Mouse (Mus musculus): ENCODE measurements around the gene Shisal2a. TPM values are rescaled to one million over a fixed set of nuclear protein-coding genes. Genes with fewer than 3 reads are reported as not detected.
A peak's percentile ranks its signal among the peaks of the same experiment; 100 is the strongest.

Gene Shisal2a
- total RNA-seq, 2 experiments from 2014 or later, result not detected

DNA sequence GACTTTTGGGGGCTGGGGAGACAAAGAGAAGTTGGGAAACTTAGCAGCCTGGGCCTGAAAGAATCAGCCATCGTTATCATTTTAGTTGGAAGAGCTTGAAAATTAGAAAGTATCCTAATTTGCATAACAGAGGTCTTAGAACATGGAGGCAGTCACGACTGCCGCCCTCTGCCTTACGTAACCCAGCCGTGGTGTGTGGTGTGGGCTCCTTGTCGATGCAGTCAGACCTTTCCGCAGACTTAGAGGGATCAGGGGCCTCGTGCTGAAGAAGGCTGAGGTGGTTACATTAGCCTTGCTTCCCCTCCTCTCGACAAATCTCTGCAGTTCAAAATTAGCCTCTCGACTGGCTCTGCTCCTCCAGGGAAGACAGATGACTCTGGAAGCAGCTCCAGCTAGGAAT is 44.3 kb downstream of the Shisal2a start:
- ATAC-seq (ENCODE audit: poor library complexity, severe bottlenecking), result no peak

DNA sequence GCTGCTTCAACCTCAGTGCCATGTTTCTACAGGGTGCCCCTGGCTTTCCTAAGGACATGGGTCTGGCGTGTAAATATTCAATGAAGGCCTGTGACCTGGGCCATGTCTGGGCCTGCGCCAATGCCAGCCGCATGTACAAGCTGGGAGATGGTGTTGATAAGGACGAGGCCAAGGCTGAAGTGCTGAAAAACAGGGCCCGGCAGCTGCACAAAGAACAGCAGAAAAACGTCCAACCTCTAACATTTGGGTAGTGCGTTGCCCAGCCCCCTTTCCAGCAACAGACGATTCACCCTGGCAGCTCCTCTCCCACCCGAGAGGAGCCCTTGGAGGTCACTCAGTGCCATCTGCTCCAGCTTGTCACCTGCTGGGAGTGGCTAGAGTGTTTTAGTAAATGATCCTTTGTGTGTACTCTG is 44.8 kb downstream of the Shisal2a start:
- no peak for ATAC-seq (ENCODE audit: poor library complexity, severe bottlenecking)

DNA sequence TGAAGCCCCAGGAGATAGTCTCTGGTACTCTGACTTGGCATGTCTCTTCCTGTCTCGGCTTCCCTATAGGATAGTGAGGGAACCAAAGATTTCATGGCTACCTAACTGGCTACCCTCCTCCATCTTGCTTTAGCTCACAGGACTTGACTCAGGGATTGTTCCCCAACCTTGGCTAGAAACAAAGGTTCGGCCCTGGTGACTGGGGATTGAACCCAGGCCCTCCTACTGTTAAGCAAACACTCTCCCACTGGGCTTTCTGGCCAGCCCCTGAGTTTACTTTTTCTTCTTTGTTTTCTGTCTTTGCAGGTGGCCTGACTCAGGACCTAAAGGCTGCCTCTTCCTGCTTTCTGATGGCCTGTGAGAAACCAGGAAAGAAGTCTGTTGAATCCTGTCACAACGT is 45.3 kb downstream of the Shisal2a start:
- ATAC-seq (ENCODE audit: poor library complexity, severe bottlenecking), result no peak

DNA sequence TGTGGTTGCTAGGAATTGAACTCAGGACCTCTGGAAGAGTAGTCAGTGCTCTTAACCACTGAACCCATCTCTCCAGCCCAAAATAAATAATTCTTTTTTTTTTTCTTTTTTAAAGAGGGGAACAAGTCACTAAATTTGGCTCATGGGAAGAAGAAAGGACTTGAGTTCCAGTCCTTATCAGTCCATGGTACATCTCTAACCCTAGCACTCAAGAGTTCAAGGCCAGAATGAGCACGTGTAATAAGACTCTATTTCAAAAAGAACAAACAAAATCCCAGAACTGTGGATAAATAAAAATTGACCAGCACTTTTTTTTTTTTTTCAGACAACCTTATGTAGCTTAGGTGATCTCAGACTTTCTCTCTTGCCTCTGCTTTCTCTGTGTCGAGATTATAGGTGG is 46.4 kb downstream of the Shisal2a start:
- ATAC-seq (ENCODE audit: poor library complexity, severe bottlenecking), result no peak

DNA sequence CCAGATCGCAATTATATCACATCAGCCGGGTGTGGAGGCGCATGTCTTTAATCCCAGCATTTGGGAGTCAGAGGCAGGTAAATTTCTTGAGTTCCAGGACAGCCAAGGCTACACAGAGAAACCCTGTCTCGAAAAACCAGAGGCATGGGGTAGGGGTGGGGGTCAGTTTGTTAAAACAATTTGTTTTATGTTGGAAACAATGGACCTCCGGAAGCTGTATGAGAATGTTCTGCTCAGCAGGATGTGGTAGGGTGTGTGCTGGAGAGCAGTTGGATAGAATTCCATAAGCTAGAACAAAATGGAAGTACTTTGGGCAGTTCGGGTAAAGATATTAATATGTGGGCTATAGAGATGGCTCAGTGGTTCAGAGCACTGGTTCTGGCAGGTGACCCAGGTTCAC is 47.7 kb downstream of the Shisal2a start:
- ATAC-seq (ENCODE audit: poor library complexity, severe bottlenecking), result no peak

DNA sequence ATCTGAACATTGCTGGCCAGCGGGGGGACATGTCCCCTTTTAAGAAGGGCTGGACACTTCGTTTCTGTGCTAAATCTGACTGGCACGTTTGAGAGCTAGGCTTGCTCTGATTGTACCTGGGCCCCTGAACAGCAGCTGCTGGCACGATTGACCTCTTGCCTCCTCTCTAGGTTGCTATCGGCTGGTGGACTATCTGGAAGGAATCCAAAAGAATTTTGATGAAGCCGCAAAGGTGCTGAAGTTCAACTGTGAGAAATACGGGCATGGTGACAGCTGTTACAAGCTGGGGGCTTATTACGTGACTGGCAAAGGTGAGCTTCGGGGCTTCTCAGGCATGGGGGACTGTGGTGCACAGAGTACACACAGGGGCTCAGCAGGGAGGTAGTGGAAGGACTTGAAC is 51.1 kb downstream of the Shisal2a start:
- no peak for ATAC-seq (ENCODE audit: poor library complexity, severe bottlenecking)

DNA sequence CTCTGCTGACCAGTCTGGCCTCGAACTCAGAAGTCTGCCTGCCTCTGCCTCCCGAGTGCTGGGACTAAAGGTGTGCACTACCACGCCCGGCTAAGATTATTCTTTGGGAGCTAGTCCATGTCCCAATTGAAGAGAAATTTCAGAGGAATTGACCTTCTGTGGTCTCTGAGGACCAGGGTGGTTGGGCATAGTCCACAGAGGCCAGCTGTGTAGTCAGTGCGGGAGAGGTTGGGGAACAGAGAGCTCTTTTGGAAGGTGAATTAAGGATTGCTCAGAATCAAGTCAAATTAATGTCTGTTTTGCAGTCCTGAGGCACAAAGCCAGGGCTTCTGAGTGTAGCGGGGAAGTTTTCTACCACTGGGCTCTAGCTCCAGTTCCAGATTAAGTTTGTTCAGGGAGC is 53.3 kb downstream of the Shisal2a start:
- ATAC-seq (ENCODE audit: poor library complexity, severe bottlenecking), result no peak

DNA sequence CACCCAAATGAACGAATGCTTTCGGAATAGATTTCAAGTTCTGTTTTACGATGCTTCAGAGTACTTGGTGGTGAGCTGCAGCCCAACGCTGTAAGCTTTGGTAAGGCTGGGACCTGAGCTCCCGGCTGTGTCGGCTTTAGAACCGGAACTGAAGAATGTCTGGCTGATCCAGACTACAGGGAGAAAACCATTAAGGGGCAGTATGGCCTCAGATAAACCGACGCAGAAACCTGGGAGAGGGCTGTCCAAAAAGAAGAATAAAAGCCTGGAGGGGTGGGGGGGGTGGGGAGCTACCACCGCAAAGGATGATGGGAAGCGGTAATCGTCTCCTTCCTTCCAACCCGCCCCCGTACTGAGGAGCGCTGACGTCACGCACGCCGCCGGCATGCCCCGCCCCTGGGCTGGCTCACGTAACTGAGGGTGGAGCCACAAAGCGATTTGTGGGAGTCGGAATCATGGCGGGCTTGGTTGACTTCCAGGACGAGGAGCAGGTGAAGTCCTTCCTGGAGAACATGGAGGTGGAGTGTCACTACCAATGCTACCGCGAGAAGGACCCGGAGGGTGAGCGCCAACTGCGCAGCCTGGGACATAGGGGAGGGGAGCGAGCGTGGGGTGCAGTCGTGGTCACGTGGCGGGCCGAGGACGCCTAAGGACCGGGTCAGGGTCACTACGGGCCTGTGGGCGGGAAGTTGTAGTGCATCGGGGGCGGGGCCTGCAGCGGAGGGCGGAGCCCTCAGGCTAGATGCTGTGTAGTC is 55.2 kb downstream of the Shisal2a start, which contains the start of gene Coa7:
Gene Coa7 (plus strand): TSS at position 411 of the 755 bp plus-strand sequence.
- ATAC-seq (ENCODE audit: poor library complexity, severe bottlenecking), result peak; percentile 95

DNA sequence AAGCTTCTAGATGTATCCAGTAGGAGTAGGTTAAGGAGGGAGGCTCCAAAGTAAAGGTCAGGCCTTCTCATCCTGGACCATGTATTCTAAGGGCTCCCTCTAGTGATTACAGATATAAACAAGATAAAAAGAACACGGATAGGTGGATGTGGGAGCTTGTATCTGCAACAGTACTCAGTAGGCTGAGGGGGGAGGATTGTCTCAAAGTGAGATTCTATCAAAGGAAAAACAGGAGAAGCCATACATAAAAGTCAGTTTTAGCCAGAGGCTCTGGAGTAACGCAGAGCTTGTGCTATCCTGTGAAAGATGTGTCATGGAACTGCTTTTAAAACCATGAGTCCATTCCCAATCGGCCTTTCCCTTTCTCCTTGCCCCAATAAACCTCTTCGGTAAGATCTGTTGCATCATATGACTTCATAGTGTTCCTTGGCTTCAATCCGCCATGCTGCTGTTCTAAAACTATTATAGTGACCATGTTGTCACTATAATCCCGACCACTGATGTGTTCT is 56.0 kb downstream of the Shisal2a start:
- peak; percentile 41 for ATAC-seq (ENCODE audit: poor library complexity, severe bottlenecking)

DNA sequence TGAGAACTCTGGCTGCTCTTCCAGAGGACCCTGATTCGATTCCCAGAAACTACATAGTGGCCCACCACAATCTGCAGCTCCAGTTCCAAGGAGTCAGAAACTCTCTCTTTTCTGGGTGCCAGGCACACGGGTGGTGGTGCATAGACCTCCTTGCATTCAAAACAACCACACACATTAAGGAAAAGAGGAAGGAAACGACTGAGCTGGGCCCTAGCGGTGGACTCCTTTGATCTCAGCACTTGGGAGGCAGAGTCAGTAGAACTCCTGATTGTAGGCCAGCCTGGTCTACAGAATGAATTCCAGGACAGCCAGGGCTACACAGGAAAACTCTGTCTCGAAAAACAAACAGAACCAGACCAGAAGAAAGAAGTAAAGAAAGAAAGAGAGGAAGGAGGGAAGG is 59.6 kb downstream of the Shisal2a start:
- no peak for ATAC-seq (ENCODE audit: poor library complexity, severe bottlenecking)

DNA sequence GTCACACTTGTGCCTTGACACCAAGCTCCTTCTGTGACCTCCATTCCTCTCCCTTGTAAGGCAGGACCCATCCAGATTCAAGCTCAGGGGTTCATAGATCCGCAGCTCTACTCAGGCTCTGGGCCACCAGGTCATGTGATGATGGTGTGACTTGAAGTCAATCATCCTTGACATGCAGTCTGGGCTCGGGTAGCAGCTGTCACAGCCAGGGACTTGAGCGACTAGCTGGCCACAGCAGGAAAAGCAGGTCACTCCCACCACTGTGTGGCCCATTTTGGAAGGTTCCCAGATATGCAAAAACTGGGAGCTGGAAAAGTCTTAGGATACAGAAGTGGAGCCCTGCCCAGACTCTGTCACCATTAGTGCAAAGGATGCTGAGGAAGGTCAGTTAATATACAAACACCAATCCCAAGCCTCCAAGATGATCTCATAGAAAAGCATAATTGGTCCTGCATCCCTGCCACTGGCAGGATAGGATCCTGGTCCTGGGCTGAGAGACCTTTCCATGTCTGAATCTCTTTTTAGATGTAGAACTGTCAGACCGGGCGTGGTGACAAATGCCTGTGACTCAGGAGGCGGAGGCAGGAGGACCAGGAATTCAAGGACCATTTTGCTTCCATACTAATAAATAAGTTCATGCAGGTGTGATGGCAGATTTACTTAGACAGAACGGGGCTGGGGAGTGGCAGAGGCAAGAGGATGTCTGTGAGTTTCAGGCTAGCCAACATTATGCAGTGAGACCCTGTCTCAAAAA is 62.3 kb downstream of the Shisal2a start:
- ATAC-seq (ENCODE audit: poor library complexity, severe bottlenecking), result no peak

DNA sequence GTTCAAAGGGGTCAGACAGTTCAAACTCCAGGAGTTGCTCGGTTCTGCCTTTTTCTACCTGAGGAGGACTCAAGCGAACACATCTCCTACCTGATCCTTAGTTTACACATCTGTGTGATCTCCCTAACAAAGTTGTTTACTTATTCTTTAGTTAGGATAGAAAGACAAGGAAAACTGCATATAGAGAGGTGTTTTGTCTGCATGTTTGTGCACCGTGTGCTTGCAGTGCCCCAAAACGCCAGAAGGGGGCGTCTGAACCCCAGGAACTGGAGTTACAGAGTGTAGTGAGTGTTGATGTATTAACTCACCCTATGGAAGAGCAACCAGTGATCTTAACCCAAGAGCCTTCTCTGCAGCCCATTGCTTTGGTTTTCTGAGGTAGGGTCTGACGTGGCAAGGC is 63.4 kb downstream of the Shisal2a start:
- ATAC-seq (ENCODE audit: poor library complexity, severe bottlenecking), result no peak

DNA sequence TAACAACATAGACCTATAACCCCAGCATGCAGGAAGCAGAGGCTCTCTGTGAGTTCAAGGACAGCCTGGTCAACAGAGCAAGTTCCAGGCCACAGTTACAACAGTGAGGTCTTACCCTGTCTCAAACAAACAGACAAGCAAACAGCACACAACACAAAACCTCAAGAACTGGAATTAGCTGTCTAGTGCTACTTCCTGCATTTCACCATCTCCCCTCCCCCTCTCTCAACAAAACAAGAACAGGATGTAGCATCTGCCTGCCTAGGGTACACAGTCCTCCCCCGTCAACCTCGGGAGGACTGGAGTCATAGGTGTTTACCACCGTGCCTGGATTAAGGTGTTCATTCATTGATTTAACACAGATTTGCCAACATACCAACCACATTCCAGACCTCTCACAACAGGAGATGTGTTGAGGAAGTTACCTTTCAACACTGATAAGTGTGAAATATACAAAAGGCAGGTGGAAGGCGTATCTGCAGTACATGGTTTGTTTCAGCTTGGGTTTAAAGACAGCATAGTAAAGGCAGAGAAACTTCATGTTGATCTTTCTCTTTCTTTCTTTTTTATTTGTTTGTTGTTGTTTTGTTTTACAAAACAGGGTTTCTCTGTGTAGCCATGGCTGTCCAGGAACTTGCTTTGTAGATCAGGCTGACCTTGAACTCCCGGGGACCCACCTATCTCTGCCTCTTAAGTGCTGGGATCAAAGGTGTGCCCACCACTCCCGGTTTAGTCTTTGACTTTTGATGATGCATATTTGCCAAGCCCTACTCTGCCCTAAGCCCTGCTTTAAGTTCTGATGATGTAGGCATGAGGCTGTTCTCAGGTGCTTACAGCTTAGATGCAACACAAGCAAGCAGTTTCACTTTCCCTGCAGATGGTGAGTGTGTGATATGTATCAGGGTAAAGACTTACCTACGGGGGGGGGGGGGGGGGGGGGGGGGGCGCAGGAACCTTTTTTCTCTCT is 64.2 kb downstream of the Shisal2a start:
- peak; percentile 82 for ATAC-seq (ENCODE audit: poor library complexity, severe bottlenecking)

Other genes starting within 250 kb of the Shisal2a start
- gene Scp2, start 238.4 kb downstream of the Shisal2a start, total RNA-seq (2015), result 327 TPM in 2 replicates
- 470 and 494 TPM in 2 replicates for gene Scp2, start 238.4 kb downstream of the Shisal2a start, total RNA-seq (2017)
- not detected in 2 replicates for gene Echdc2, start 217.9 kb downstream of the Shisal2a start, total RNA-seq (2015)
- 1.1 and 1.2 TPM in 2 replicates for gene Echdc2, start 217.9 kb downstream of the Shisal2a start, total RNA-seq (2017)
- not detected in 2 replicates for gene Zyg11a, start 165.3 kb downstream of the Shisal2a start, total RNA-seq (2015)
- not detected in 2 replicates for gene Zyg11a, start 165.3 kb downstream of the Shisal2a start, total RNA-seq (2017)
- 17.6 and 18.9 TPM in 2 replicates for gene Zyg11b, start 82.3 kb downstream of the Shisal2a start, total RNA-seq (2015)
- 21.6 and 25.9 TPM in 2 replicates for gene Zyg11b, start 82.3 kb downstream of the Shisal2a start, total RNA-seq (2017)
- 4.3 and 10.3 TPM in 2 replicates for gene Coa7, start 55.2 kb downstream of the Shisal2a start, total RNA-seq (2015)
- 3.8 and 14.3 TPM in 2 replicates for gene Coa7, start 55.2 kb downstream of the Shisal2a start, total RNA-seq (2017)
- 0.38 and 3.6 TPM in 2 replicates for gene Gpx7, start 23.6 kb upstream of the Shisal2a start, total RNA-seq (2015)
- gene Gpx7, start 23.6 kb upstream of the Shisal2a start, total RNA-seq (2017), result 0.11 and 1.0 TPM in 2 replicates
- 34.5 and 39.4 TPM in 2 replicates for gene Tut4, start 76.1 kb upstream of the Shisal2a start, total RNA-seq (2015)
- 18.2 and 26.0 TPM in 2 replicates for gene Tut4, start 76.1 kb upstream of the Shisal2a start, total RNA-seq (2017)
- 47.2 and 49.8 TPM in 2 replicates for gene Prpf38a, start 196.0 kb upstream of the Shisal2a start, total RNA-seq (2015)
- 78.5 and 92.3 TPM in 2 replicates for gene Prpf38a, start 196.0 kb upstream of the Shisal2a start, total RNA-seq (2017)
- gene Orc1, start 196.1 kb upstream of the Shisal2a start, total RNA-seq (2015), result 5.0 and 5.1 TPM in 2 replicates
- gene Orc1, start 196.1 kb upstream of the Shisal2a start, total RNA-seq (2017), result 4.1 and 5.6 TPM in 2 replicates
- gene Cc2d1b, start 236.6 kb upstream of the Shisal2a start, total RNA-seq (2015), result 12.1 and 16.7 TPM in 2 replicates
- 29.0 and 31.5 TPM in 2 replicates for gene Cc2d1b, start 236.6 kb upstream of the Shisal2a start, total RNA-seq (2017)

Data from megakaryocyte, adult 5-6 weeks (primary cell).